Mouse (Mus musculus): ENCODE measurements around the gene Asgr1. TPM values are rescaled to one million over a fixed set of nuclear protein-coding genes. Genes with fewer than 3 reads are reported as not detected.

Gene Asgr1
- polyA plus RNA-seq, 1 experiment: 3.6 TPM

DNA sequence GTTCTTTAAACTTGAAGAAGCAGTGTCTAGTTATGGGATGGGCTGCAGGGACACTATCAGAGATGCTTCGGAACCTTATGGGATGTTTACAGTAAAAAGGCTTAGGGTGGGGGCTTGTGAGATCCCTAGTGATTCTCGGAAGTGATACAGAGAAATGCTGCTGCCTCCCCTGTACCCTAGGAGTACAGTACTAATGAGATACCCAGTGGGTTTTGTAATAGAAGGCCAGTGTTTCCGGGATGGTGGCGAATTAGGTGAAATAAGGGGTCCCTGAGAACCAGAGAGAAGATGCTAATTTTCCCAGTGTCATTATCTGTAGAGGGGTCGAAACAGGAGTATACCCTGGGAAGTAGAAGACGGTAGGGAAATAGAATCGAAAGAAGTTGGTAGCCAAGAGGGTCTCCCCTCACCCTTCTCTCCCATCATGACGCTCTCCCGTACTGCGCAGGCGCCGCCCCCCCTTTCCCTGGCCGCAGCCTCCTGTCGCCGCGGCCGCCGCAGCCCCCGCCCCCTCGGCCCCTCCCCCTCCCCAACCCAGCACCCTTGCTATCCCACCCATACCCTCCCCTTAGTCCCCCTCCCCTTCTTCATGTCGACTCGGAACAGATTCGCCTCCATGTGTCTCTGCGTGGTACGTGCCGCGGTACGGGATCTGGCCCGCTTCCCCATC, 30.3 kb upstream of the Asgr1 start:
- no peak for DNase-seq (ENCODE audit: extremely low spot score in 1 of 2, low spot score in 1 of 2)

DNA sequence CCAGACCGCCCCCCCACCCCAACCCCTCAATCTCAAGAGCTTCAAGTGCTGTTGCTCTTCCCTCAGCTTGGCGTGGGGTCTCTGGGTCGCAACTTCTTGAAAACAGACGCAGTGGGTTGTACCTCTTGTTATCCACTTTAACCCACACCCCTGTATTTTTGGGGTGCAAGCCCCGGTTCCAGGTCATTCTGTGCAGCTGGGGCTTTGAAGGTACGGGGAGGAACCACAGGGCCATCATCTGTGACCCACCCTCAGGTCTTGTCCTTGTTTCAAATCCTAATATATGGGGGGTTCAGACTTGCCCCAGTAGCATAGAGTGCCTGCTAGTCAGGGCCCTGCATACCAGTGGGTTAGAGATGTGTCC, 29.8 kb upstream of the Asgr1 start:
- DNase-seq (ENCODE audit: extremely low spot score in 1 of 2, low spot score in 1 of 2): no peak

DNA sequence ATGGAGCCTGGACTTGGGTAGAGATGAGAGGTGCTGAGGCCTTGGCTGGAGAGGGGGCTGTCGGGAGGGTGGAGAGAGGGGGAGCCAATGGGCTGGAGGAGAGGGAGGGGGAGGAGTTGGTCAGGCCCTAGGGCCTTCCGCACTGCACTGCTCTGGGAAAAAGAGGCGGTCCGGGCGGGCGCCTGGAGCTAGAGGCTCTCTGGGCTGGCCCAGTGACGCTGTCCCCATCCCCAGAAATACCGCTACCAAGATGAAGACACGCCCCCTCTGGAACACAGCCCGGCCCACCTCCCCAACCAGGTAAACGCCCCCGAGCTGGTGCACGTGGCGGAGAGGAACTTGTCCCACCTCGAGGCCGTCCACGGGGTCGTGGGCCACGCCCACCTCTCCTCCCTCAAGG, 27.2 kb upstream of the Asgr1 start:
- no peak for DNase-seq (ENCODE audit: extremely low spot score in 1 of 2, low spot score in 1 of 2)

DNA sequence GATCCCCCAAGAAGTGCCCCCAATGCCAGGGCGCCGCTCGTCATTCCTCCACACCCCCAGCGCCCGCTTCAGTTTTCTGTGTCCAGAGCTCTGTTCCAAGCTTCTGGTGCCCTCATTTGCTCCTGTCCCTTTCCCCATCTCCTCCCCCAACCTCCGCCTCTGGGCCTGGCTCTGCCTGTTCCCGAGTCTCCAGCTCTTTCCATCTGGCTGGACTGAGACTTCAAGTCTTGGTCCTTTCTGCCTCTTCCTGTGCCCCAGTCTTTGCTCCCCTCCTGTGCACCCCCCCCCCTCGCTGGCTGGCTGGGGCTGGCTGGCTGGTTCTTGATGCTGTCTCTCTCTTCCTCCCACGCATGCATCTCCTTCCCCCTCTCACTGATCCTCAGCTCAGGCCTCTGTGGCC, 26.5 kb upstream of the Asgr1 start:
- DNase-seq (ENCODE audit: extremely low spot score in 1 of 2, low spot score in 1 of 2): peak in 1 of 2 experiments; percentile 53

DNA sequence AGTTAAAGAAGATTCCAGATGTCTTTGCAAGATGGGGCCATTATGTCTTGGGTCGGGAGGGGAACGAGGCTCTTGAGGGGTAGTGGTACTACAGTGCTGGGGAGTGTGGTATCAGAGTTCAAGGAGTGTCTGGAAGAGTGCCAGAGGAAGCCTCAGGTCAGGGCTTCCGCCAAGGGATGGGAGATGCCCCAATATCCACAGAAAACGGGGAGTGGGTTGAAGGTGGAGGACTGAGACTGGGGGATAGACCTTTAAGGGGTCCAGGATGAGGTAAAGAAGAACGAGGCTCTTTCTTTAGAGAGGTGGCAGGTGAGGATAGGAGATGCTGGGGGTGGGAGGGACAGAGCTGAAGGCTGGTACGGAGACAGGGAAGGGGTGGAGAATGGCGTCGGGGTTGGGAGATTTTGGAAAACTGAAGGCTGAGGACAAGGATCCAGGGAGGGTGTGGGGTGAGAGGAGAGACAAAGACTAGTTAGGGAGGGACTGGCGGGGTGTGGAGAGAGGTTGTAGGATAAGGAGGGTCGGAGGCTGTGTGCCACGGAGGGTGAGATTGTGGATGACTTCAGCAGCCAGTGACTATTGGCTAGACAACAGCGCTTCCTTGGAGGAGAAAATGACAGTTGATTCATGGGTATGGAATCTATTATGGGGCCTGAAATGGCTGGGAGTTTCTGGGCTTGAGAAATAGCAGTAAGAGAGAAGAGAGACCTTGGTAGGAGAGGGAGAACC, 25.3 kb upstream of the Asgr1 start:
- no peak for DNase-seq (ENCODE audit: extremely low spot score in 1 of 2, low spot score in 1 of 2)

DNA sequence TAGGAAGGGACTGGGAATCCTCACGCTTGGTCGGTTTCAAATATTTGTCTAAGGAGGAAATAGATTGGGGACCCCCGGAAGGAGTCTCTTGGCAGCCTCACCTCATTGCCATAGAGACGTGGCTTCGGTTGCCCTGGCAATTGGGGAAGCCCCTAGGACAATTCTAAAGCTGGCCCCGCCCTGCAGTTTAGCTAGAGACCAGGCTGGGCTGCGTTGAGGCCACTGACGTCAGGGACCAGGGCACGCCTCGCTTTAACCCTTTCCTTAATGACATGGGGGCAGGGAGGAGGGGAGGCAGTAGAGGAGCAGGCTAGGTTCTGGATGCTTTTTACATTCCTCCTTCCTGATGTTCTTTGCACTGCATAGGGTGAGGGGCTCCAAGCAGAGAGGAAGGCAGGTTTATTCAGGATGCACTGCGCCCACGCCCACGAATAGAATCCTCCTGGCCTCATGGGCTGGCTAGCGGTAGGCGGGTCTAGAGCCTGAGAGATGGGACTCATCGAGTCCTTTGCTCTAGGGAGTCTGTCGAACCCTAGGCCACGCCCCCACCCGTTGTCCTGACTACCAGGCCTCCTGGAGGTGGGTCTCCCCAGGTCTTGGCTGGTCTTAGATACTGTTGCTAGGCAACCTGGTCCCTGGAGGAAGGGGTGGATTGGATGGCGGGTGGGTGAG, 24.6 kb upstream of the Asgr1 start:
- peak; percentile 88 to 90 for DNase-seq (ENCODE audit: extremely low spot score in 1 of 2, low spot score in 1 of 2)

DNA sequence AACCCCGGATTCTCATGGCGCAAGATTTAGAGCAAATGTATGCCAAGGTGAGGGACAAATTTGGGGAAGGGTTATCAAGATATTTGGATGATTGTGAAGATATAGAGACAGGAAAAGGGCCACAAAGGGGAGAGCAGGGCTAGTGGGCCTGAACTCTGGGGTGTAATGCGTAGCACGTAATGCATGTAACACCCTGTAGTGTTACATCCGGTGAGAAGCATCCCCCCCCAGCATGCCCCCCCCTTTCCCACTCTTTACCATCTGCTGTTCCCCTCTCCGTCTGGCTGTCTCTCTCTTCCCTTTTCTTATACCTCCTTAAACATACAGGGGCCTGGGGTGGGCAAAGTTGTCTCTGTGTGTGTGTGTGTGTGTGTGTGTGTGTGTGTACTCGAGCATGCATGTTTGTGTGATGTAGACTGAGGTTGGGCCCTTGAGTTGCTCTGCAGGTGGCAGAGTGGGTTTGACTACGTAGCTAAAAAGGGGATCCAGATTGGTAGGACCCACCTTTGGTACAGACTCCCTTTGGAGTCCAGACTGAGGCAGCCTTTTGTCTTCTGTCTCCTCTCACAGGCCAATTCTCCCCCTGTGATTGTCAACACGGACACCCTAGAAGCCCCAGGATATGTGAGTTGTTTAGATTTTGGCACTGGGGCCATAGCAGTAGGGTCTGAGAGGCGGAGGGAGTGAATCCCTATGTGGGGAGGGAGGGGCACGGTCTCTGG, 23.9 kb upstream of the Asgr1 start:
- no peak for DNase-seq (ENCODE audit: extremely low spot score in 1 of 2, low spot score in 1 of 2)

DNA sequence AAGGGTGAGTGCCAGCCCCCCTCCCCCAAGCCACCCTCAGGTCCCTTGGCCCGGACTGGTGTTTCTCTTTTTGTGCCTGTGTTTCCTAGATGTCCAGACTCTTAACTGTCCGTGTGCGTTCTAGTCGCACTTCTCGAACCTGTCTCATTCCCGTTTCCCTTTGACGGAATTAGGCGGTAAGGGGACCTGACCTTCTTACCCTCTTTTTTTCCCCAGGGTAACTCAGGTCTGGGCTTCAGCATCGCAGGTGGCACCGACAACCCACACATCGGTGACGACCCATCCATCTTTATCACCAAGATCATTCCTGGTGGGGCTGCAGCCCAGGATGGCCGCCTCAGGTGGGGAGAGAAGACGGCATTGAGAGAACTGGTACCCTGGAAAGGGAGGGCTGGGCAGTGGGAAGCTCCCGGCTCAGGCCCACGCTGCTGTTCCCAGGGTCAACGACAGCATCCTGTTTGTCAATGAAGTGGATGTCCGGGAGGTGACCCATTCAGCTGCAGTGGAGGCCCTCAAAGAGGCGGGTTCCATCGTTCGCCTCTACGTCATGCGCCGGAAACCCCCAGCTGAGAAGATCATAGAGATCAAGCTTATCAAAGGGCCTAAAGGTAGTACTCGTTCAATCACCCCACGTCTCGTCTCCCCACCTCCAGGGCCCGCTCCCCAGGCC, 23.1 kb upstream of the Asgr1 start:
- DNase-seq (ENCODE audit: extremely low spot score in 1 of 2, low spot score in 1 of 2): no peak

DNA sequence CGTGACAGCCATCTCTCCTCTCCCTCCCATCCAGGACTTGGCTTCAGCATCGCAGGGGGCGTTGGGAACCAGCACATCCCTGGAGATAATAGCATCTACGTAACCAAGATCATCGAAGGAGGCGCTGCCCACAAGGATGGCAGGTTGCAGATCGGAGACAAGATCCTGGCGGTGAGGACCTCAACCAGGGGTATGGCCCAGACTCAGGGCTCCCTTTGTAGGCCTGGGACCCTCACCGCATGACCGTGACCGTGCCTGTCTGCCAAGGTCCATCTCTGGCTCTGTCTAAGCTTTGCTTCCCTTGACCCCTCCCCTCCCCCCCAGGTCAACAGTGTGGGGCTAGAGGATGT, 22.6 kb upstream of the Asgr1 start:
- DNase-seq (ENCODE audit: extremely low spot score in 1 of 2, low spot score in 1 of 2): no peak

DNA sequence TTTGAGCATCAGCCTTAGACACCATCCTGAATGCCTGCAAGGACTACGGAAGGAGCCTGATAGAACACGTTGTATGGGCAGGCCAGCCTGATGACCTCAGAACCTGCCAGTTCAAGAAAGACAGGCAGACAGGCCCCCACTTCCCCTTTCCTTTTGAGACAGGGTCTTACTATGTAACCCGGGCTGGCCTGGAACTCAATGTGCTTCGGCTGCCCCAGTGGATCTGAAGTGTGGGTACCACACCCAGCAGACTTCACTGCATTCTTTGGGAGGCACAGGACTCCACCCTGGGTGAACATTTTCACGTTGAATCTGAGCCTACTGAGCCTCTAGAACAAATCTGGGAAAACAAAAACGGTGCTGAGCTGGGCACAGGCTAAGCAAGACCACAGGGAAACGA, 15.7 kb upstream of the Asgr1 start:
- no peak for DNase-seq (ENCODE audit: extremely low spot score in 1 of 2, low spot score in 1 of 2)

DNA sequence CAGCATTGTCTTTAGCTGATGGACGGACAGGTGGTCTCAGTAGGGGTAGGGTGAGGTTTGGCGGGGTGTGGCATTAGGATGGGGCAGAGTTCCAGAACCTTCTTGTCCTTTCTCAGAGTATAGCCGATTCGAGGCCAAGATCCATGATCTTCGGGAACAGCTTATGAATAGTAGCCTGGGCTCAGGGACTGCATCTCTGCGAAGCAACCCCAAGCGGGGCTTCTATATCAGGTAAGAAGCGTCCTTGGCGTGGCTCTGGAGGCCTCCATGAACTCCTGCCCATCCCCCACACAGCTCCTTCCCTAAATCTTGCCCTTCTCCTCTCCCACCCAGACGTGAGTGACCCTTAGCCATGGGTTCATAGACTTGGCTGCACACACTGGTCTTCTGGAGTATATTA, 14.3 kb upstream of the Asgr1 start:
- DNase-seq (ENCODE audit: extremely low spot score in 1 of 2, low spot score in 1 of 2): no peak

DNA sequence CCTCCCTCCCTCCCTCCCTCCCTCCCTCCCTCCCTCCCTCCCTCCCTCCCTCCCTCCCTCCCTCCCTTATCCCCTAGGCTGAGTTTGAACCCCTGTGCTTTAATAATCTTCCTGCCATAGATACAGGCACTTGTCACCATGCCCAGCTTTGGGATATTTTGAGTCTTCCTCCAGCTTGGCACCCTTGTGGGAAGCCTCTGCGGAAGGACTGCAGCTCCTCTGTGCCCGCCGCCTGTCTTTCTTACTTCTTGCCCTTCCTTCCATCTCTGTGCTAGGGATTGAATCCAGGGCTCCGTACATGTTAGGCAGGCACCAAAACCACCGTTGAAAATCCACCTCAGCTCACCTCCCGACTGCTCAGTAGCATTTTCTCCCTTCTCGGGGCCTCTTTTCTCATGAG, 13.7 kb upstream of the Asgr1 start:
- no peak for DNase-seq (ENCODE audit: extremely low spot score in 1 of 2, low spot score in 1 of 2)

DNA sequence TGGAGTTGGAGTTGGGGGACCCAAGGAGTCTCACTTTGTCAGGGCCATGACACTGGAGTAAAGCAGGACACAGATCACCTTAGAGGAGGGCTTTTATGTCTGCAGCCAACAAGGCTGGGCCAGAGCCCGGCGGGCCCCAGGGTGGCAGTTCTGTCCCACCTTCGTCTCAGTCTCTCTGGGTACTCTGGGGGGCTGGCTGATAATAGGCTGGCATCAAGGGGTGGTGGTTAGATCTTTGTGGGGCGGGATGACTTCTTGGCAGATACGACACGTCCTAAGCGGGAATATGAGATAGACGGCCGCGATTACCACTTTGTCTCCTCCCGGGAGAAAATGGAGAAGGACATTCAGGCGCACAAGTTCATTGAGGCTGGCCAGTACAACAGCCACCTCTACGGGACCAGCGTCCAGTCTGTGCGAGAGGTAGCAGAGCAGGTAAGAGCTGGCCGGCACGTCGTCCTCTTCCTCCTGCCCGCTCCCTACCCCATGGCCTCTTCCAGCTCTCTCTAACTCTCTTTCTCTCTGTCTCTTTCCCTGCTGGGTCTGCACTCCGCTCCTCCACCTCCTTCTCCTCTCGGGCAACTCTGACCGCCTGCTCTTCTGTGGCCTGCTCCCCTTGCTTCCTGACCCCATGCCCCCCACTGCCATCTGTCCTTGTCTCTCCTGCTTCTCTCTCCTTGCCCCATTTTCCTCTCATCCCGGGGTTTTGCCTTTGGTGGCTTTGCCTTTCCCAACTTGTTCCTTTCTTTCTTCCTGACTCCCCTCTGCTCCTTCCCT, 11.4 kb upstream of the Asgr1 start:
- DNase-seq (ENCODE audit: extremely low spot score in 1 of 2, low spot score in 1 of 2): no peak

DNA sequence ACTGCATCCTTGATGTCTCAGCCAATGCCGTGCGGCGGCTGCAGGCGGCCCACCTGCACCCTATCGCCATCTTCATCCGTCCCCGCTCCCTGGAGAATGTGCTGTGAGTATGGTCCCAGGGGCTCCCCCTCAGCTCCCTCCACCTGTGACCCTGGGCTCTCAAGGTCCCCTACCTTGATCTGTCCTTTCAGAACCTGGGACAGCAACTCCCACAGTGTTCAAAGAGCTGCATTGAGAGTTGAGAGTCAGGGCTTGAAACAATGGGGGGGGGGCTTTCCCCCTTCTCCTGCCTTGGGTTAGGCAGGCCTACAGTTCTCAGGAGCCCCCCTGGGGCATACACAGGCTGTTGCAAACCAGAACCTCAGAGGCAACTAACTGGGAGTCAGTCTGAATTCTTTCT, 10.2 kb upstream of the Asgr1 start:
- DNase-seq (ENCODE audit: extremely low spot score in 1 of 2, low spot score in 1 of 2): no peak

DNA sequence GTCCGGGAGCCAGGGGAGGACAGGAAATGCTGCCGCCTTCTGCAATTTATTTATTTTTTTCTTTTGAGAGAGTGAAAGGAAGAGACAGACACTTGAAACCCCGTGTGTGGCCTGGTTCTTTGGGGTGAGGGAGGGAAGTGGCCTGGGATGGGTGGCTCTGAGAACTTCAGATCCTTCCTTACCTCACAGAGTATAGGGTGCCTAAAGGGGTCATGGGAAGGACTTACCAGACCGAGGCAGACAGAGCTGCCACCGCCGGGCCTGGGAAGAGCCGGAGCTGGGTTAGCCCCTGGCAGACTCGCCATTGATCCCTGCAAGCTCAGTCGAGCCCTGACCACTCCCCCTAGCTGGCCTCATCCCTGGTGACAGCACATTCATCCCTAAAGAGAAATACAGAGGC, 8.4 kb upstream of the Asgr1 start:
- no peak for DNase-seq (ENCODE audit: extremely low spot score in 1 of 2, low spot score in 1 of 2)

DNA sequence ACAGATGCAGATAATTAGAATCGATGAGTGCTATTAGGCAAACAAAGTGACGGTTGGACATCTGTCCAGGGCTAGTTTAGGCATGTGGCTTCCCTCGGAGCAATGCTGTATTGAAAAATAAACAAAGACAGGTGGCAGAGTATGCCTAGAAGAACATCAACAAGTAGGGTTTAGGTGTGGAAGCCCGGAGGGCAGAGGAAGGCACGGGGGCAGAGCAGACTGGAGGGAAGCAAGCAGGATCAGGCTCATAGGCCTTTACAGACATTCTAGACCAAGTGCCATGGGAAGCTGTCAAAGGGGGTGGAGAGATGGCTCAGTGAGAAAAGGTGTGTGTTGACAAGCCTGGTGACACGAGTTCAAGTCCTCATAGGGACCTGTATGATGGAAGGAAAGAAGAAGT, 4.5 kb upstream of the Asgr1 start:
- no peak for DNase-seq (ENCODE audit: extremely low spot score in 1 of 2, low spot score in 1 of 2)

DNA sequence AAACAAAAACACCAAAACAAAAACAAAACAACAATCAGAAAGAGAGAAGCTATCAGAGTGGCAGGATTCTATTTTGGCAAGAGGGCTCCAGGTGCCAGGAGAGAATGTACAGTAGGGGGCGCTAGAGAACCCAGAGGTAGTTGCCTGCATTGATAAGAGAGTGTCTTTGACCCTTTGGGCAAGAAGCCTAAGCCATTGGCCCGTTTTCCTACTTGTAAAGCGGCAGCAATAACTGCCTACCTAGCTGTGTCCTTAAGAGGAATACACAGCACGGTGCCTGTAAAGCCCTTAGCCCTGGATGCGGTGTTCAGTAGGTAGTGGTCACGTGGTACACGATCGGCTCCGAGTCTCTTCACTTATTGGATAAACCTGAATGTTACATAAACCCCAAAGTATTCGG, 4.1 kb upstream of the Asgr1 start:
- DNase-seq (ENCODE audit: extremely low spot score in 1 of 2, low spot score in 1 of 2): peak in 1 of 2 experiments; percentile 55

DNA sequence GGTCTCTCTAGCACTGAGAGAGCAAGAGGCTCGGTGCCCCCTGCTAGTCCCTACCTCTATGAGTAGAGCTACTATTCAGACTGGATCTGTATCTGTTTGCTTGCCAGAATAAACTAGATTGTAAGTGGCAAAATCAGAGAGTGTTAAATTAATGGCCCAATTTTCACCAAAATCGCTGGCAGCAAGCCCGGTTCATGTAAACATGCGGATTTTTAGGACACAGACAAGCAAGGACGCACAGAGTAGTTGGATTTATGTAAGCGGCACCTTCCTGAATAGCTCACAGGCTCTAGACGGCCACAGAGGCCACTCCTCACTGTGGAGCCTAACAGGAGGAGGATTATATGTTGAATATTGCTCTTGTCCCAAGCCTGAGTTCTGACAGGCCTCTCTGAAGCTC, 729 bp upstream of the Asgr1 start:
- no peak for DNase-seq (ENCODE audit: extremely low spot score in 1 of 2, low spot score in 1 of 2)

DNA sequence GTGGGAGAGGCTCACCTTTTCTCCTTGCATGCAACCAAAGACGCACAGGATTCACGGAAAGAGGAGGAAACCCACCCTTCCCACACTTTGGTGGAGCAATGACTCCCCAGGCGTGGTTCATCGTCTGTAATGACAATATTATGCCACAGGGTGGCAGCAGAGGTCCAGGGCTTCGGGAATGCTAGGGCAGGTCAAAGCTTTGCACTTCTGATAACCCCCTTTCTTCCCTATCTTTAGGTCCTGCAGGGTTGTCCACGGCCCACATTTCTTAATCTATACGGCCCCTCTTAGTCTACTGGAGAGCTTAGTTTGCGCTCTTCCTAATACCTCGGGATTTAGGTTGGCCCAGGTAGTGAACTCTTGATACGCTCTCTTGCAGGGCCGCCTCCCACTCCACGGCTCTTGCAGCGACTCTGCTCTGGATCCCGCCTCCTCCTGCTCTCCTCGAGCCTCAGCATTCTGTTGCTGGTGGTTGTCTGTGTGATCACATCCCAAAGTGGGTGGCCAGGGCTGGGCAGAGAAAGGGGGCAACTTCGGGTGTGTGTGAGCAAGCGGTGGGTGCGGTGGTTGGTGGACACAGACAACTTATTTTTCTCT, 1.8 kb downstream of the Asgr1 start:
- DNase-seq (ENCODE audit: extremely low spot score in 1 of 2, low spot score in 1 of 2): peak in 1 of 2 experiments; percentile 89

DNA sequence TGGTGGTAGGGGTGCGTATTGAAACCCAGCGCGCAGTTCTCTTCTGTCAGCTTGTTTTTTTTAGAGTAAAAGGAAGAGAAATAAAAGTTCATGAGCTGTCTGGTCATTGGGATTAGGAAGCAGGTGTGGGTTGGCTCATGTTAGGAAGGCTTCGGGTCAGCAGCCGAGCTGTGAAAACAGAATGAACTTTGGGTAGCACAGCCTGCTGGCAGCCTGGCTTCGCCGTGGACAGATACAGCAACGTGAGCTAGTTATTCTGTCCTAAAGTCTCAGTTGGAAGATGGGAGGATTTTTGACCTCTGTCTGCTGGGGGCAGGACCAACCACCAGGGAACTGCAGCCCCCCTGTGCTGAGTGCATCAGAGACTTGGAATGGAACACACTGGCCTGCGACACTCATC, 3.9 kb downstream of the Asgr1 start:
- DNase-seq (ENCODE audit: extremely low spot score in 1 of 2, low spot score in 1 of 2): no peak

Measured in frontal cortex, adult 2 months (tissue).